Mouse (Mus musculus) cerebellum, postnatal 4 days (tissue): Measurements from ENCODE around the gene Fastk.

Source experiments
- DNase-seq, 2 experiments: peaks; one replicate each; pipeline ENCODE4 v3.0.0; 2022; ENCODE audit warnings: low spot score in 2 of 2, mixed read lengths in 1 of 2

Gene Fastk

DNA sequence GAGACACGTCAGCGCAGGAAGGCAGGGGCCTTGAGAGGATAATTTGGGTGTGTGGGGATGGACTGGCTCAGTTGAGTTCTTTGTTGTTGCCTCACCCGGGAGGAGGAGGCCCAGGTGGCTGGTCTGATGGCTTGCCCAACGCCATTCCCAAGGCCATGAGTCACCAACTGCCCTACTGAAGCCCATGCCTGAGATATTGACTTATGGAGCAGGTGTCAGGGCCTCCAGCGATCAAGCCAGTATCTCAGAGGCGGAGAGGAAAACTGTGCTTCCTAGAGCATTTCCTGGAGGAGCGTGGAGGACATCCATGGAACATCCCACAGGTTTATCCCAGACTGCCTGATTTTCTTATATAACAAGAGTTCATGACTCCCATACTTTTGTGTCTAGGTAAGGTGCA, 52.4 kb downstream of the Fastk start:
- DNase-seq, result no peak

DNA sequence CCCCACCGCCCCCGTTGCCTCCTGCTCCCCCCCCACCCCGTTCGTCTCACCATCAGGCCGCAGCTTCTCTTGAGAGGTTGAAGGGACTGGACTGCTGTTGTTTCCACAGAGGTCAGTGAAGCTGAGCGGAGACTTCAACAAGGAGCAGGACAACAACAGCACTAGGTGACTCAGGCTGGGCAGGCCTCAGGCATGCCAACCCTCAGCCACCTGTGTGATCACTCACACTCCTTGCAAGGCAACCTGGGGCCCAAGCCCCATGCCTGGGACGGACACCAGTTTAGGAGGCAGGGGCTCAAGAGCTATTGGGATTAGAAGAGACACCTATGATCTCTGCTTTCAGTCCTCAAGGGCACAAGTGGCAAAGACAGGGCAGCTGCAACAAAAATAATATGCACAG, 53.2 kb downstream of the Fastk start, which contains the start of gene Atg9b:
Gene Atg9b, minus strand, starts transcription at position 280 of the 400 bp plus-strand sequence.
- DNase-seq, result no peak

DNA sequence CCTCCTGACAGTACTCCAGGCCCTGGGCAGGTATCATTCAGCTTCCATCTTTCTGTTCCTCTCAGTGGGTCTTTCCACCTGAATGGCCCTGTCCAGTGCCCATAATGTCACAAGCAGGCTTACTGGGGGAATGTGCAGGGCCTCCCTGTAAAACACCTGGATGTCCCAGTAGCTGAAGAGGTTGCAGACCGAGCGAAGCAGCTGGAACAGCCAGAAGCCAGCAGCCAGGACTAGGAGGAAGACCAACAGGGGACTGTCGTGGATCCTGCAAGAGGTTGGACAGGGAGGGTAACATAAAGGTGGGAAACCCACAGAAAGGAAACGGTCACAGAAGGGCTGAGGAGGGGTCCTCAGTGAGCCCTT, 55.4 kb downstream of the Fastk start:
- no peak for DNase-seq

DNA sequence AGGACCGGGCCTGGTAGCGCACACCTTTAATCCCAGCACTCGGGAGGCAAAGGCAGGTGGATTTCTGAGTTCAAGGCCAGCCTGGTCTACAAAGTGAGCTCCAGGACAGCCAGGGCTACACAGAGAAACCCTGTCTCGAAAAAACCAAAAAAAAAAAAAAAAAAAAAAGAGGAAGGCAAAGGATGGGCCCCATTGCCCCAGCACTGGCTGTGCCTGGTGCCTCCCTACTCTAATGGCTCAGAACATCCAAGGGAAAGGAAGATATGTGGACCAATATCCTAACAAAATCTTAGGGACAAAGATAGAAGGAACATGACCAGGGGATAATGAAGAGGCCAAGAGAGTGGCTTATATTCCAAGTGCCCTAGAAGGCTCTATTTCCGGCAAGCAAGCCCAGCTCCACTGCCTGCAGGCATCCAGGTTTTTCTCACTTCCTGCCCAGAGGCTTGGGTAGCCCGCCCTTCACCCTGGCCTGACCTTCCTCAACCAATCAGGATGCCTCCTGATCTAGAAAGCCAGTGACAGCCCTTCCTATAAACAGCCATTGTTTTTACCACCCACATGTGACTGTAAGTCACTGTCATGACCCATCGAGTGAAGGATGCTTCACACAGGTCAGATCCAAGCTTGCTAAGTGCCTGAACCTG, 56.0 kb downstream of the Fastk start:
- DNase-seq, result no peak
